Mouse (Mus musculus): Measurements from ENCODE around the gene Dcst2.

DNA sequence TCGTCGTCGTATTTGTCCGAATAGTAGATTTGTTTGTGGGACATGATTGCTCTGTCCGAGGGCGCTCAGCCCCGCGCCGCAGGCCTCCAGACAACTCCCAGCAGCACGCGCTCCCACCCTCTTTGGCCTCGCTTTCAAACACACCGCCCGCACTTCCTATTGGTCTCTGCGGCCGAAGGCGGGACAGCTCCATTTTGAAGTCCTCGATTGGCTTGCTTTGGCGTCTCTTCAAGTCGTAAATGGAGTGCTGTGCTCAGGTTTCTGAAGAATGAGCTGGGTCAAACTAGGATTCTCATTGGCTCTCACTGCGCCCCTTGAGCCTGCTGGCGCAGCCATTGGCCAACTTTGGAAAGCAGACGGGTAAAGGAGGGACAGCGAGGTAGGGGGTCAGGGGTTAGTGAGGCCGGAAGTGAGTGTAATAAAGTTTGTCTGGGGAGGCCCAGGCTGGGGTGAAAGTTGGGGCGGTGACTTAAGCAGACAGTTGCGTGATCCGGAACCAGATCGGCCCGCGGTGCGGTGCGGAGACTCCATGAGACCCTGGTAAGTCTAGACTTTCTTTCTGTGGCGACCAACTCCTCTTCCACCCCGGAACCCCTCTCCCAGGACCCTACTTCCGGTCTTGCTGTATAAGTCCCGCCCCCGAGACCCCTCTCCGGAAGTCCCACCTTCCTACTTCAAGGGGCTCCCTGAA, 56.5 kb downstream of the Dcst2 start, which contains the start of the genes Cks1b and Shc1:
- TF ChIP-seq POLR2A (IDR thresholded peaks at IDR 0.05; ENCODE audit: insufficient read length, low read depth): peak; percentile 47
- TF ChIP-seq E2F4 (IDR thresholded peaks at IDR 0.05; ENCODE audit: insufficient read depth): peak; percentile 100
- peak; percentile 85 for TF ChIP-seq MAX (IDR thresholded peaks at IDR 0.05; ENCODE audit: low read depth)
- no peak for TF ChIP-seq USF1 (IDR thresholded peaks at IDR 0.05; ENCODE audit: low read depth)
- no peak for TF ChIP-seq TCF3 (IDR thresholded peaks at IDR 0.05; ENCODE audit: insufficient read length, low read depth)
